Mouse (Mus musculus): ENCODE data around the gene Klhl33.
A peak's percentile ranks its signal among the peaks of the same experiment; 100 is the strongest.
"Not testable (repeated sequence)": the region's sequence is repeated elsewhere in the genome, so short reads cannot be mapped to it uniquely, and the experiment has no call there.

Gene Klhl33

GRCm38 (mm10) chr14:50897374-50897765 lies at the start of gene Klhl33:
Gene Klhl33, minus strand, starts transcription at chr14:50897507.
- no peak for DNase-seq (ENCODE audit: low spot score in 2 of 2)

GRCm38 (mm10) chr14:50945526-50945925 lies 48.2 kb upstream of the Klhl33 start:
- not testable (repeated sequence) for DNase-seq (ENCODE audit: low spot score in 2 of 2)

- not testable (repeated sequence) for DNase-seq (ENCODE audit: low spot score in 2 of 2)
Observed at GRCm38 (mm10) chr14:50945081-50945480, 47.8 kb upstream of the Klhl33 start.

GRCm38 (mm10) chr14:50944668-50945033 lies 47.3 kb upstream of the Klhl33 start:
- DNase-seq (ENCODE audit: low spot score in 2 of 2), result not testable (repeated sequence)

- peak; percentile 74 to 89 for DNase-seq (ENCODE audit: low spot score in 2 of 2)
Observed at GRCm38 (mm10) chr14:50943932-50944667, 46.8 kb upstream of the Klhl33 start, which contains the start of gene Gm49342. Gene Gm49342, plus strand, starts transcription at chr14:50944517.

DNA sequence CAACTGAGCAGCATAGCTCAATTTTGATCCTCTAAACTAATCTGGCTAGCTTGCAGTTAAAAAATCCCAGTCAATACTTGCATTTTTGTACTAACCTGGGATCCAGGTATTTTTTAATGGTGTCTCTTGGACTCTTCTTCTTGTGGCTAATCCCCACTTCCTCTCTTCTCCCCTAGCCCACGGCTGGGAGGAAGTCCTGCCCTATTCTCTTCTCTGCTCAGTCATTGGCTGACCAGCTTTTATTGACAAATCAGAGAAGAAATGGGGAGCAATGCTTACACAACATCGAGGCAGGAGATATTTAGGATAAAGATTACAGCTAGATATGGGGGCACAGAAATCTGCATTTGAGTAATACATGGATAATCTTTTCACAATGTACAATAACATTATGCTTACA lies 41.6 kb upstream of the Klhl33 start:
- no peak for DNase-seq (ENCODE audit: low spot score in 2 of 2)

DNA sequence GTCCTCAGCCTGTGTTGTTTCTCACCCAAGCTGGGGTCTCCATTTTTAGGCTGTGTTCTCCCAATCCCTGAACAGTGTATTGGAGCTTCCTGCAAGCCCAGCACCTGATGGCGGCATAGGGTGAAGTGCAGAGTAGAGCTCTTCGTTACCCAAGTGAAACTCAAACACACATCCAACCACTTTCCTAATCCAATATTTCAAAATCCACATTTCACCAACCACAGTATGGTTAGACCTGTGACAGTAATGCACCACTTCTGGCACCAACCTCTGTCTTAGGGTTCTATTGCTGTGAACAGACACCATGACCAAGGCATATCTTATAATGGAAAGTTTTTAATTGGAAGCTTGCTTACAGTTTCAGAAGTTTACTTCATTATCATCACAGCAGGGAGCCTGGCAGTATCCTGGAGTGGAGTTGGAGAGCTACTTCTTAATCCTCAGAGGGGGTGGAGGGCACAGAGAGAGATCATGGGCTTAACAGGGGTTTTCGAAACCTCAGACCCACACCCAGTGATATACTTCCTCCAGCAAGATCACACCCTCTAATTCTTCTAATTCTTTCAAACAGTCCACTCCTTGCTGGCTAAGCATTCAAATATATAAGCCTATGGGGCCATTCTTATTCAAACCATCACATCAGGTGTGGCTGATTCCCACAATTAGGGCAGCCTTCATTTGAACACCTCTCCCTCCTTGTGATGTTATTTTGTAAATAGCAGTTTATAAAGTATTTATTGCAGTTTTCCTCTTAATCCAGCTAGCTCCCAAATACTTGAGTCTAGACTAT lies 41.0 kb upstream of the Klhl33 start:
- DNase-seq (ENCODE audit: low spot score in 2 of 2), result no peak

DNA sequence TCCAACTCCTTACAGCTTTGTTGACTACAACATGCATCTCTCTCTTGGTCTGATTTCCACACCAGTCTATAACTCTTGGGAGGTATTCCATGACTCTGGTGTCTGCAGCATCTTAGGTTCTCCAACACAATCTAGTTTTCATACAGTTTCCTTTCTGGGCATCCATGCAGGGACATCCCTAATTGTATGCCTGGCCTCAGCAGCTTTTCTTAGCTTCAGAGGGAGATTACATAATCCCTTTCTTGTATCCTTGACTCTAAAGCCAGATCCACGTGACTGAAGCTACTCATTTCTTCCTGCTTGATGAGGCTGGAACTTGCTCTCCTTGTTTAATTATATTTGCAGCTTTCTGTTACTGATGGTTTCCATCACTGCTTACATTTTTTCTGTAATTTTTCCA lies 39.3 kb upstream of the Klhl33 start:
- no peak for DNase-seq (ENCODE audit: low spot score in 2 of 2)

GRCm38 (mm10) chr14:50931493-50932020 lies 34.2 kb upstream of the Klhl33 start:
- DNase-seq (ENCODE audit: low spot score in 2 of 2), result no peak

GRCm38 (mm10) chr14:50930754-50931492 lies 33.6 kb upstream of the Klhl33 start, which contains the start of the genes Pip4p1 and Pnp:
Gene Pip4p1, minus strand, starts transcription at chr14:50930856.
Gene Pnp, plus strand, starts transcription at chr14:50931082.
- DNase-seq (ENCODE audit: low spot score in 2 of 2), result peak; percentile 97 to 98

GRCm38 (mm10) chr14:50930377-50930753 lies 33.1 kb upstream of the Klhl33 start:
- no peak for DNase-seq (ENCODE audit: low spot score in 2 of 2)

DNA sequence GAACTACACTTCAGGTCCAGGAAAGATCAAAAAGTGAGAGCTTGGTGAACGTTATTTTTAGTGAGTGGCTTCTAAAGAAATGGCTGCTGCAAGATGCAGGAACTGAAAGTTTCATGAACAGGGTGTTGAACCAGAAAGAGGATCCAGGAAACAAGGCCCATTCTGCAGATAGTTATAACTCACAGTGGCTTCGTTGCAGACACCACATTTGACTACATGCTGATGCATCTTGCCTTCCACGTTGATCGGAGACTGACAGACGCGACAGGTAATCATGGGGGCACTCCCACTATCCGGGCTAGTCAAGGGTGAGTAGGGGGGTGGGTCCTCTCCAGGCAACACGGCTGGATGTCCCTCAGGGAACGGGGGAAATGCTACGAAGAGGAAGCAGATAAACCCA lies 32.6 kb upstream of the Klhl33 start:
- peak in 1 of 2 experiments; percentile 12 for DNase-seq (ENCODE audit: low spot score in 2 of 2)

DNA sequence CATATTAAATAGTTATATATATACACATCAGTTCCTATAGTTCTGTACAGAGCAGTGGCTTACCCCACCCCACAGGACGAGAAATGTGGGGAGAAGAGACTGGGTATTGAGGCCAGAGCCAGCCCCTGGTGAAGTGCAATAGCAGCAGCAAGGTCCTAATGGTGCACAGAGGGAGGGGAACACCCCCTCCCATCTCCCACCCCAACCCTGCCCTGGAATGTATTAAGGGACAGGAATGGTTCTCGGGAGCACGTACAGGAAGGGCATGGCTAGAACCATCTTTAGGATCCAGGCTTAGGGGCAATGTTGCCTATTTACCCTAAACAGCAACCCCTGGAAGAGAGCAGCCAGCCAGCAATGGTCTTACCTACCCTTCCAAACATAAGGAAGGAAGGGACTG lies 30.1 kb upstream of the Klhl33 start:
- no peak for DNase-seq (ENCODE audit: low spot score in 2 of 2)

GRCm38 (mm10) chr14:50925111-50925920 lies 28.0 kb upstream of the Klhl33 start:
- no peak for DNase-seq (ENCODE audit: low spot score in 2 of 2)

GRCm38 (mm10) chr14:50924281-50925064 lies 27.2 kb upstream of the Klhl33 start, which contains the start of the genes Osgep and Apex1:
Gene Osgep, minus strand, starts transcription at chr14:50924893.
Gene Apex1, plus strand, starts transcription at chr14:50924968.
- peak; percentile 94 to 97 for DNase-seq (ENCODE audit: low spot score in 2 of 2)

DNA sequence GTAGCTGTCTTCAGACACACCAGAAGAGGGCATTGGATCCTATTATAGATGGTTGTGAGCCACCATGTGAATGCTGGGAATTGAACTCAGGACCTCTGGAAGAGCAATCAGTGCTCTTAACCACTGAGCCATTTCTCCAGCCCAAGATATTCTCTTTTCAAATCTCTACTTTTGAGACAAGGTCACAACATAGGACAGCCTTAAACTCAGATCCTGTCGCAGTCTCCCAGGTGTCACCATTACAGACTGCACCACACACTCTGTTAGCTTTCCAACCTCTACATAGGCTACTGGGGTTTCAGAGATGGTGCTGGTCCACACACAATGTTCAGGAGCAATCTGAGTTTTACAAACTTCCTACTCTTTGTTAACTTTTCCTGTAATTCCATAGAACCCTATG lies 26.1 kb upstream of the Klhl33 start:
- DNase-seq (ENCODE audit: low spot score in 2 of 2), result not testable (repeated sequence)

- no peak for DNase-seq (ENCODE audit: low spot score in 2 of 2)
Observed at GRCm38 (mm10) chr14:50911356-50911755, 14.0 kb upstream of the Klhl33 start.

DNA sequence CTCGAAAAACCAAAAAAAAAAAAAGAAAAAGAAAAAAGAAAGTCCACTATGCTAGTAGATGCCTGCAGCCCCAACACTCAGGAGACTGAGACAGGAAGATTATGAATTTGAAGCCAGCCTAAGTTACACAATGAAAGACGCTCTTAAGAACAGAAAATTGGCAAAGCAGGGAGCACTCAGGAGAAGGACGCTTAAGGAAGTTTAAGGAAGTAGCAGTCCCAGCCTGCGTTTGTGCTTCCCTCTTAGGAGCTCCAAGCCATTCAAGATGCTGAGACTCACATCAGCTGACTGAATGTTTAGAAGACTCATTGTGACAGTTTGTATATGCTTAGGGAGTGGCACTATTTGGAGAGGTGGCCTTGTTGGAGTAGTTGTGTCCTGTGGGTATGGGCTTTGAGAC lies 10.8 kb upstream of the Klhl33 start:
- DNase-seq (ENCODE audit: low spot score in 2 of 2), result no peak

DNA sequence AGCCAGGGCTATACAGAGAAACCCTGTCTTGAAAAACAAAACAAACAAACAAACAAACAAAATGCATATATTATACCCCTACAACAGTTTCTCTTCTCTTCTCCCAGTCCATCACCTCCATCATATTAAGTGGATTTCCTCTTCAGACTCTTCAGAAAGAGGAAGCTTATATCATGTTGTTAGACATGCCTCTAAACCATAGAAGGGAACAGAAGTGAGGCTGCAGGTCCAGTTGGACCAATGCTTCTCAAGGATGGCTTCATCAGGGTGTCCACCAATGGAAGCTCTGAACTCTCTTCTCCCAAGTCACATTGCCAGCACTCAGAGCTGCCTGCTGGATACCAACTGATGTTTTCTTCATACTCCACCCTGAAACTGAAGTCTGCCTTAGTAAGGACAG lies 8.0 kb upstream of the Klhl33 start:
- DNase-seq (ENCODE audit: low spot score in 2 of 2), result not testable (repeated sequence)

GRCm38 (mm10) chr14:50904828-50905129 lies 7.5 kb upstream of the Klhl33 start:
- no peak for DNase-seq (ENCODE audit: low spot score in 2 of 2)

Data from cerebellum, postnatal 4 days (tissue).